Mouse (Mus musculus) heart, postnatal 0 days (tissue): Measurements from ENCODE around the gene Csrnp3. TPM values are rescaled to one million over a fixed set of nuclear protein-coding genes. Genes with fewer than 3 reads are reported as not detected.

ENCODE experiments used
- ATAC-seq: fragments of 200-750 bp; cut with Nextera tagmentation; 2 replicates; pipeline ENCODE4 v1.8.0; 2017; ENCODE audit warnings: low read depth, moderate number of reproducible peaks, moderate library complexity; ENCODE audit not compliant: insufficient read depth
- DNase-seq: peaks from one replicate; pipeline ENCODE4 v3.0.0-alpha.2; 2016; ENCODE audit warnings: low spot score
- H3K27ac ChIP-seq: fragments of 300-500 bp; sonication (generic); 2 replicates; pipeline ENCODE4 v1.5.1; 2014; ENCODE audit warnings: low read depth, mild to moderate bottlenecking
- H3K27me3 ChIP-seq: fragments of 300-500 bp; sonication (generic); 2 replicates; pipeline ENCODE4 v1.6.1; 2014; ENCODE audit warnings: low read length, mixed read lengths; ENCODE audit not compliant: control insufficient read depth, insufficient read depth
- H3K36me3 ChIP-seq: fragments of 300-500 bp; sonication (generic); replicated peaks from 2 replicates; pipeline ENCODE4 v1.6.1; 2014; ENCODE audit warnings: low read length, mixed read lengths; ENCODE audit not compliant: control insufficient read depth, insufficient read depth
- H3K4me1 ChIP-seq: fragments of 300-500 bp; sonication (generic); 2 replicates; pipeline ENCODE4 v1.6.1; 2014; ENCODE audit warnings: antibody characterized with exemption; ENCODE audit not compliant: control insufficient read depth, insufficient read depth
- H3K4me2 ChIP-seq: fragments of 300-500 bp; sonication (generic); 2 replicates; pipeline ENCODE4 v1.6.1; 2014; ENCODE audit warnings: low read depth, mild to moderate bottlenecking, low read length, moderate library complexity
- H3K4me3 ChIP-seq: fragments of 300-500 bp; sonication (generic); 2 replicates; pipeline ENCODE4 v1.5.1; 2014; ENCODE audit warnings: low read depth, low read length
- H3K9ac ChIP-seq: fragments of 300-500 bp; sonication (generic); replicated peaks from 2 replicates; pipeline ENCODE4 v1.6.1; 2014; ENCODE audit warnings: low read depth, low read length, mixed read lengths
- H3K9me3 ChIP-seq: fragments of 300-500 bp; sonication (generic); replicated peaks from 2 replicates; pipeline ENCODE4 v1.6.1; 2016; ENCODE audit warnings: low read length; ENCODE audit not compliant: control insufficient read depth
- CTCF ChIP-seq: IDR thresholded peaks from 2 replicates; pipeline ENCODE4 v1.5.1; 2016; ENCODE audit warnings: antibody characterized with exemption, control low read depth, low read depth
- EP300 ChIP-seq: IDR thresholded peaks from 2 replicates; pipeline ENCODE4 v1.6.1; 2016; ENCODE audit warnings: antibody characterized with exemption, low read depth
- WGBS: fragments of 180-500 bp; shearing (Covaris S2); extraction: QIAGEN DNeasy Blood & Tissue Kit; methylation state at CpG from one replicate; pipeline ENCODE4 v1.1.7; 2014; 5-methylcytosine and 5-hydroxymethylcytosine counted together
- polyA plus RNA-seq: library from polyadenylated mRNA; unstranded; fragments of >200 nt; fragmentation: Nextera tagmentation; extraction: Ambion mirVana; gene quantifications from 2 replicates; pipeline ENCODE4 v1.2.1, GENCODE M21; 2015
- total RNA-seq: library from RNA; depleted of rRNA; stranded (reverse); fragments of >200 nt; gene quantifications from 2 replicates; pipeline ENCODE4 v1.2.3, GENCODE M21; 2014; ENCODE audit warnings: low replicate concordance

The Csrnp3 gene
- total and polyA plus RNA-seq, 2 experiments from 2014 or later, result under 0.01 to 0.18 TPM

- 56% methylated on average over 5 of the region's 5 CpGs for whole genome bisulfite sequencing
- no peak overlapping the region for H3K9ac ChIP-seq
- no peak overlapping the region for H3K4me2 ChIP-seq
- TF ChIP-seq EP300 (no peak), CTCF (no peak)
- no peak for ATAC-seq
- H3K9me3 ChIP-seq, result no peaks in the 10 kb centered on the region
- H3K4me3 ChIP-seq, result no peak overlapping the region
- no peak overlapping the region for H3K27ac ChIP-seq
- no peak for DNase-seq
- no peaks in the 10 kb centered on the region for H3K27me3 ChIP-seq
- no peaks in the 10 kb centered on the region for H3K36me3 ChIP-seq
- 0 out of 2 replicates have a peak, but pooled peaks cover 5% of the 10 kb centered on the region for H3K4me1 ChIP-seq
Measured at GRCm38 (mm10) chr2:65940351-65940750, 94.8 kb downstream of the Csrnp3 start.

DNA sequence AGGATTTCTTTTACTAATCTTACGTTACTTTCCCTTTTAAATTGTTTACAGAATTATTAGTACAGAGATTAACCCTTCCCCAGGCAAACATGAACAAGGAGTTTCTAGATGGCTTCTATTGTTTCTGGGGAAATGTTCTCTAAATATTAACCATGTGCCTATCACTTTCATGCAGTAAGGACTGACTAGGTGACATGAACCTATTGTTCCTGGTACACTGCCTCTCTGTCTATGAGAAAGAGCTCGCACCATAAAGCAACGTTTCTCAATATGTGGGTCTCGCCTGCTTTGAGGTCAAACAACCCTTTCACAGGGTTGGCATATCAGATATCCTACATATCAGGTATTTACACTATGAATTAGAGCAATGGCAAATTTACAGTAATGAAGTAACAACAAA, 96.8 kb downstream of the Csrnp3 start:
- no peak overlapping the region for H3K4me2 ChIP-seq
- no peak overlapping the region for H3K4me3 ChIP-seq
- H3K36me3 ChIP-seq, result no peaks in the 10 kb centered on the region
- no peaks in the 10 kb centered on the region for H3K9me3 ChIP-seq
- TF ChIP-seq EP300 (no peak), CTCF (no peak)
- DNase-seq, result no peak
- no peak overlapping the region for H3K9ac ChIP-seq
- H3K27ac ChIP-seq, result no peak overlapping the region
- 0 out of 2 replicates have a peak, but pooled peaks cover 5% of the 10 kb centered on the region for H3K4me1 ChIP-seq
- no peak for ATAC-seq
- H3K27me3 ChIP-seq, result no peaks in the 10 kb centered on the region
- WGBS, result 86% methylated on average over 4 of the region's 4 CpGs

DNA sequence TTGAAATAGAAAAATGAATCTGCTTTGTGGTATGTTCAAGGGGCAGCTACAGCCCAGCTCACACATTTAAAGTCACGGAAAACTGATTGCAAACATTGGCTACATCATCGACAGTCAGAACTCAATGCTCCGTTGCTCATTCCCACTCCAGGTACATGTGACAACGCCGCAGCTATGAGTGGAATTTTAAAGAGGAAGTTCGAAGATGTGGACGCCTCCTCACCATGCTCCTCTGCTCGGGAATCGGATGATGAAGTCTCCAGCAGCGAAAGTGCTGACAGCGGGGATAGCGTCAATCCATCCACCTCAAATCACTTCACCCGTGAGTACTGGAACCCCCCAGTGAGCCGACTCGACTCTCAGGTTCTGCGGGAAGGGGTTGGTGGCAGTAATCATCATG, 103.2 kb downstream of the Csrnp3 start:
- Histone ChIP-seq H3K4me3 (no peak overlapping the region), H3K27me3 (no peaks in the 10 kb centered on the region), H3K4me2 (no peak overlapping the region), H3K4me1 (no peaks in the 10 kb centered on the region), H3K36me3 (no peaks in the 10 kb centered on the region), H3K9me3 (no peaks in the 10 kb centered on the region), H3K27ac (no peak overlapping the region), H3K9ac (no peak overlapping the region)
- TF ChIP-seq EP300 (no peak), CTCF (no peak)
- 69% methylated on average over 16 of the region's 16 CpGs for WGBS
- DNase-seq (no peak), ATAC-seq (no peak)

- 35% methylated on average over 17 of the region's 17 CpGs for WGBS
- H3K4me2 ChIP-seq, result peak overlapping the region; percentile 42
Measured at GRCm38 (mm10) chr2:65953726-65954340, 108.3 kb downstream of the Csrnp3 start.

DNA sequence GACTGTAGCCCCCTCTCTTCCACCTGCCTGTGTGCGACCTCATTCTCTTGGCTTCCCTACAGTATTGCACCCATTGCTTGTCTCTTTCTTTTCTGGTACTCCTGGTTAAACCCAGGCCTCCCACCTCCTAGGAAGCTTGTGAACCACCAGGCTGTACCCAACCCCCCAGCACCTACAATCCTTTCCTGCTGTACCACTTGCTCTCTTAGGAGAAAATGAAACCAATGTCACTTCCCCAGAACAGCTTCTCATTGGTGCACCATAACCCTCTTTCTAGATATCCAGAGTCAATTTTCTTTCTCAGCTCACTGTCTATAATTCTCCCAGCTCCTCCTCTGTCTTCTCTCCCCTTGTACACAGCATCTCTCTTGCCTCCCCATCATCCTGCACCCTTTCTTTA, 110.2 kb downstream of the Csrnp3 start:
- H3K36me3 ChIP-seq, result no peaks in the 10 kb centered on the region
- H3K4me3 ChIP-seq, result no peak overlapping the region
- DNase-seq, result no peak
- WGBS, result 95% methylated on average over 1 of the region's 1 CpGs
- no peaks in the 10 kb centered on the region for H3K27me3 ChIP-seq
- TF ChIP-seq EP300 (no peak), CTCF (no peak)
- ATAC-seq, result no peak
- H3K27ac ChIP-seq, result no peak overlapping the region
- H3K9ac ChIP-seq, result no peak overlapping the region
- H3K9me3 ChIP-seq, result no peaks in the 10 kb centered on the region
- H3K4me2 ChIP-seq, result no peak overlapping the region
- H3K4me1 ChIP-seq, result no peaks in the 10 kb centered on the region

More at GRCm38 (mm10) chr2:65953726-65954340, 108.3 kb downstream of the Csrnp3 start:
- H3K9ac ChIP-seq, result no peak overlapping the region
- no peaks in the 10 kb centered on the region for H3K27me3 ChIP-seq
- peak overlapping the region; percentile 32 for H3K4me3 ChIP-seq
- H3K36me3 ChIP-seq, result no peaks in the 10 kb centered on the region
- peak; percentile 44; the same call in 1 of the 2 replicates for ATAC-seq
- H3K27ac ChIP-seq, result no peak overlapping the region
- TF ChIP-seq CTCF, result no peak
- TF ChIP-seq EP300, result no peak
- H3K4me1 ChIP-seq, result no peaks in the 10 kb centered on the region
- no peaks in the 10 kb centered on the region for H3K9me3 ChIP-seq
- DNase-seq, result no peak

- Histone ChIP-seq H3K27me3 (no peaks in the 10 kb centered on the region), H3K9me3 (no peaks in the 10 kb centered on the region), H3K9ac (no peak overlapping the region), H3K4me3 (no peak overlapping the region), H3K27ac (no peak overlapping the region), H3K4me1 (no peaks in the 10 kb centered on the region), H3K4me2 (no peak overlapping the region), H3K36me3 (no peaks in the 10 kb centered on the region)
- 84% methylated on average over 9 of the region's 9 CpGs for WGBS
- DNase-seq (no peak), ATAC-seq (no peak)
- TF ChIP-seq CTCF (no peak), EP300 (no peak)
Measured at GRCm38 (mm10) chr2:65956727-65957126, 111.2 kb downstream of the Csrnp3 start.
